Mouse (Mus musculus) retina, postnatal 1 day (tissue): ENCODE measurements at regions not wholly inside any gene's neighbourhood (a gene's known extent, or its start where the extent isn't known, plus 50 kb on each side); places are given as distances from the start of the nearest gene placed in this dataset.

Experiments used
- DNase-seq: peaks from one replicate; pipeline ENCODE4 v3.0.0-alpha.2; 2012

DNA sequence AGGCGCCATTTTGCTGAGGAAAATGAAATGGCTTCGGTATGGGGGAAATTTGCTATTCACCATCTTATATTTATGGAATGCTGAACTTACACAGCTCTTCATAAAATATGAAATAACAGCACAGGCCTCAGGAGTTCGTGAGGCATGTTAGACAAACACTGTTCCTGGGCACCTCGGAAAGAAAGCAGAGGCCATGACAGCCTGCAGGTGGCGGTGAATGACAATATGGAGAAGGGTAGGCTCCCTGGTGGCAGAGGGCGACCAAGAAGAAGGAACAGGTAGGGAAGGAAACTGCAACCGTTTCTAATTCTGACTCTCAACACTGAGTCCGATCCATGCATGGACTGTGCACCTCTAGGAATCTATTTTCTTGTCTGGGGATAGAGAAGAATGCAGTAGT lies 553.6 kb upstream of the Tmpo start:
- no peak for DNase-seq

DNA sequence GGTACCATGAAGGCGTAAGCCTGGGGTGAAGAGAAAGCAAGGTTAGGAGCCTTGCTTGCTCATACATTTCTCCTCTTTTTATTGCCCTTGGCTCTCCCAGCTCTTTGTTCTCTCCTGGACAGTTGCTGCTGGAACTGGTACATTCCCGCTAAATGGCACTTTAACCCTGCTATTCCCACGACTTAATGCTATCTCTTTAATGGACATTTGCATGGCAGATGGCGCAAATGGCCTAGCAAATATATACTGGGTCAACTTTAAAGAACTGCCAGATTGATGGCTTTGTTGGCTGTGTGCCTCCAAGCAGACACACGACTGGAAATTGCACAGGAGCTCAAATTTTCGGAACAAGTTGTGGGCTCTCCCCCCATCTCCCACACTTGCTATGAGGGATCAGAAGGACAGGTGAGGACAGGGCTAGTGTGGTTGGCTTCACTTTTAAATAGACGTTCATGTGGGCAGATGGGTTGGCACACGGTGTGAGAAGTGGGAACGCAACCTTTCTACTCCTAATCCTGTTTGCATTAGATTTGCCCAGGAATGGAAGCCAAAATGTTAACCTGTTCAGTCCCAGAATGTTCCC lies 551.0 kb upstream of the Tmpo start:
- DNase-seq: no peak

DNA sequence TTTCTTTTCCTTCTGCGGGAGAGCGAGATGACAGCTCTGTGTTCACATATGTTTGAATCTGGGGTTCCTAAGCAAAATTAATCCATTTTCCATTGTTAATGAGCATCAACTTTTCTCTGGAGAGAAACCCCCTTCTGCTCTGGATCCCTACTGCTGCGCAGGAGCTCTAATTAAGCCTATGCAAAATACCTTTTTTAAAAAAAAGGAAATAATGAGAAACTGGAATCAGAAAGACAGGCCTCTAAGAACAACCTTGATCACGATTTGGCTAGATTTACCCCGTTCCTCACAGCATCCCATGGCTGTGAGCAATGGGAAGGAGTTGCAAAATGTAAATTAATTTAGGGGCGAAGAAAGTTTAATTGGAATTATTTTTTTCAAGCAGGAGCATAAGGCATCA lies 548.9 kb upstream of the Tmpo start:
- DNase-seq: no peak

DNA sequence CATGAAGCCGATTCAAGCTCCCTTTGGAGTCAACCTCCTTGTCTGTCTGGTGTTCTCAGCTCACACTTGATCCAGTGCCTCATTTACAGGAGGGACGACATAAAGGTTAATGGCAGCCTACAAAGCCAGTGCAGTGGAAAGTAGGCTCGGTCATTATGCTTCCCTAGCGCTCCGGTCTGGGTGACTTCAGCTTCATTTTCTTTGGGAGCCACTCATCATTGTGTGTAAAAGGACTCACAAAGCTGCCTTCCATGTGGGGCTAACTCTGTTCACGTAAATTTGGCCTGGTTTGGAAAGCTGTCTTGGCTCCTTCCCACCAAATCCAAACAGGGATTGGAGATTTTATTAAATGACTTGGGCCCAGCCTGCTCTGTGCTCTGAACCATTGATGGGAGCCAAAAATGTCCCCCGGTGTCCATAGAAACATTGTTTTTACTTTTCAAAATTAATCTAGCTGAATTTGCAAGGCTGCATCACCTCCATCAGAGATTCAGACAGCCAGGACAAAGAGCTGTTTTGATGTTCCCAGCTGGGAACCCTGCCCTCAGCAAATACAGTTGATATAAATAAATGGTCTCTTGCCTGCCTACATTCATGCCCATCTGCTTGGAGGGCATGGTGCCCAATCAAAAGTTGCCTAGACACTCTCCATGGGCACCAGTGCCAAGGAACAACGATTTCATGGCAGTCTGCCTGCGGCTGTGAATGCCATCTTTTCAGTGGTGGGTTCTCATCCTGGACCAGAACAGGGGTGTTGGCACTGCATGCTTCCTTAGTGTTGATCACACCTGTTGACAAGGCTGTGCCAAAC lies 538.7 kb upstream of the Tmpo start:
- no peak for DNase-seq

DNA sequence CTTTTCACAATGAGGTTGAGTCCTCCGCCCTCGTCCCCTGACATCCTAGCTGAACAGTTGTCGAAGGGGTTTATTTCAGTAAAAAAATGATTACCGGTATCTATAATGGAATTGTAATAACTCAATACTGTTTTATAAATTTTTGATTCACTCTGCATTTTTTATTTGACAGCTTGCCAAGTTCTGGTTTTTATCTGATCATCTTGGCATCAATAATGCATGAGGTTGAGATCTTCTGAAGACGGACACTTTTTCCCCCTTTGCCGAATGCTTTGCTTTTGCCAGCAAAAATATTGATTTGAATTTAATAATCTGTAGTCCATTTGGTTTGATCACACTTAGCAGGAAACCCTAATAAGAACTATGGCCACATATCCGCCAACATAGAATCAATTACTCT lies 535.5 kb upstream of the Tmpo start:
- DNase-seq: no peak

DNA sequence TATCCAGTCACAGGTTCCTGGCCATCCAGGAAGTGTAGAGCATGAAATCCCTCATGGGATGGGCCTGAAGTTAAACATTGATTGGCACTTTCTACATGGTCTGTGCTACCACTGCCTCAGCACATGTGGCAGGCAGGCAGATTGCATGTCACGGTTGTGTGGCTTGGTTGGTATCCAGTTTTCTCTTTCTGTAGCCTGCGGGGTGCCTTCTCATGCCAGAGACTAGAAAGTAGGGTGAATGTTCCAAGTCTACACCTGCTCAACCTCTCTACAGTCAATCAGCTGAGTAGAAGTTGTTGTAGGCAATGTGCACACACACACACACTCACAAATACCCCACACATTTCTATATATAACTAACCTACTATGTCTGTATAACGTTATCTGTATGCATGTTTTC lies 533.5 kb upstream of the Tmpo start:
- DNase-seq: no peak

DNA sequence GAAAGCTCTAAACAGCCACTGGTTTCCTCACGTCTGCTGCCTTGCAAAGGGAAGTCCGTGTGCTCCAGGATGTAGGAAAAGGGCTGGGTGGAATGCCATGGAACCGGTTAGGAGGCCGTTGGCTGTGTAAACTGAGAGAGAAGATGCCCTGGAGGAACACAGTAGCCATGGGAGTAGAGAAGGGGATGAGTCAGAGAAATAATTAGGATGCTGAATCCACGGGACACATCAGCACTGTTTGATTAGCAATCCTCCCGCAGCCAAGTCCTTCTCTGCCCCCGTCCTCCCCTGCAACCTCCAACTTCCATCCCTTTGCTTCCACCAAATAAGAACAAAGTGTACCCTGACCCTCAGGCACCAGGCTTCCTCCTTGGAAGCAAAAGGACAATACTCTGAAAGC lies 532.4 kb upstream of the Tmpo start:
- DNase-seq: no peak

DNA sequence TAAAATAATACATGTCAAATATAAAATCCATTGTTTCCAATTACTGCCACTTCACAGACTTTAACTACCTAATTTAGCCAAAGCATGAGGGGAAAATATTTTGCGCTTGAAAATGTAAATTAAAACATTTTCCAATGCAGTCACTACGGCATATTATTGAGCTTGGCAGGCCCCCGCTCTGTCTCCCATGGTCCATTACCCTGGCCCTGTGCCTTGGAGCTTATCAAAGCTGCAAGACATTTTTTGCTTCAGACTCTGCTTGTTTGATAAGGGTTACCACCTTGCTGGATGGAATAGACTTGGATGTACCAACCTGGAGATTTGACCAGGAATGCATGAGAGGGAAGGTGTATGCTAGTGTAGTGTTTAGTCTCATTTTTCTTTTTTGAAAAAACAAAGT lies 525.7 kb upstream of the Tmpo start:
- no peak for DNase-seq

DNA sequence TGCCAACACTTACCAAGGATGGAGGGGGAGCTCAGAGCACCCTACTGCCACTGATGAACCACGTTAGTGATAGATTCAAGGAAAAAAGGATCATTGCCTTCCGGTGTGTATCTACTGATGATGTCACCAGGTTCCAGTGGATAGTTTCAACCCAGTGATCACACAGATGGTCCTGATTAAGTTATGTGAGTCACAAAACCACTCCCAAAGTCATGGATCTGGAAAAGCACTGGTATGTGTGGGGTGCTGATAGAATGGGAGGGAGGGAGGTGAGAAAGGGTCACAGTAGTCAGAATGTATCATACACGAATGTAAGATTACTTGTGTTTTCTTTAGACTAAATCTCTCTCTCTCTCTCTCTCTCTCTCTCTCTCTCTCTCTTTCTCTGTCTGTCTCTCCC lies 523.6 kb upstream of the Tmpo start:
- DNase-seq: no peak

DNA sequence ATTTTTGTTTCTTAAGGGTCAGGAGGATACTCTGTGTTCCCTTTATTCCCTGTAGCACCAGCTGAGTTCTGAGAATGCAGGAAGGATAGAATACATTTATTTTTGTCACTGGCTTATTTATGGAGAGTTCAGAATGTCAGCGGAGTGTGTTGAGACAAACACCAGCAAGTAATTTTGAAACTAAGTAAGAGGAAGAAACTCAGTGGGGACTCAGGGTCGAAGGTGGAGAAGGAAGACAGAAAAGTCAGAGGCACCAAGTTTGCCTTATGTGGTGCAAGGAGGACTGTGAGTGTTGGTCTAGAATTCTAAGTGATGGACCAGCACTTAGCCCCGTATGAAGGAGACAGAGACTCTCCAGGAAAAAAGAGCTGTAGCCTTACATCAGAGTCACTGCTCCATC lies 520.7 kb upstream of the Tmpo start:
- no peak for DNase-seq

DNA sequence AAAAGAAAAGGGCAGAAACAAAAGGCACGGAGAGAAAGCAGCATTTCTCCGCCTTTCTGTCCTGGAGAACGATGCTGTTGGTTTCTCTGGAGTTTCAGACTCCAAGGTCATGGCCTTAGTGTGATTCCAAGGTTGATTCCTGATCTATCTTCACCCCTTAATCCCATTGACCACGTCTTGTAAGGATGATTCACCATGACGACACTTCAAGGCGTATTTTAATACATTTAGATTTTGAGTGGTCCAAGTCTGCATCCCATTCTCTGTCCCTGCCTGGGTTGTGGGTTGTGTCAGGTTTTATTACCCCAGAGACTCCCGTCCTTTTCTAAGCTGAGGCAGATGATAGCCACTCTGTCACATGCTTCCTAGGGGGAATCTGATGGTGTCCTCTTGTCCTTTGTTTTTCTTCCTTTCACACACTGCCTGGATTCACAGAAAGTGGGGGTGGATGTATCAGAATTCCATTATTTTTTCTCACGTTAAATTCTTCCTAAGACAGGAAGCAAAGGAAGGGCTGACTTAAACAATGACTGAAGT lies 505.0 kb upstream of the Tmpo start:
- DNase-seq: no peak

DNA sequence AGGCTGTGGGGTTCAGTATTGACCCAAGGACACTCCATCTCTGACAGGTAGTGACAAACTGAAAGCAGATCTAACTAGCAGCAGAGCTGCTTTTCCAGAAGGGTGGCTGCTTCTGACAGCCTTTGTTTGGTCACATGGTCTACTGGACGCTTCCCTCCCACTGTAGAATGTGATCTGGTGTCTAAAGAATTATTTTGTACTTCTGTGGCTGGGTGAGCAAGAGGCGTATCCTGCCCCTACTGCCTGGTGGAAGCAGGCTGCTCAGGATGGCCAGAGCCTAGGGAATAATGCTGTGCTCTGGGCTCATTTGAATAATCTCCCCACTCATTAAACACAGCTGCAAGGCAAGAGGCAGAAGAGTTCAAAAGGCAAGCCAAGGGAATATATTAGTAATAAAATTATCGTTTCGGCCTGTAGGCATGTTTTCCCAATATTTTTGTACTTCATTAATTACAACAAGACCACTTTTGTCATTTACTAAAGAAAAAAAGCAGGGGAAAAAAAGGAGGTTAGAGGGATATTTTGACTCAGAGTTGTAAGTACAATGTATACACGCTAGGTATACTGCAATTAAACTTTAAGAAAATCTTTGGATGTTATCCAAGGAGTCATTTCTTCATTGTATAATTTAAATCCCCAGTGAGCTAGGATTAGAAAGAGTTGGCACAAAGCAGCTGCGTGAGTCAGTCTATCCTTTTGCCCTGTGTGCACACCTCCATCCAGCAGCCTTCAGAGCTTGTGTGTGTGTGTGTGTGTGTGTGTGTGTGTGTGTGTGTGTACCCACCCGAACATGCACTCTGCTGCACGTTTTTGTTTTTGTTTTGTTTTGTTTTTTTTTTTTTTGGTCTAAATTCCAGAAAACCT lies 504.3 kb upstream of the Tmpo start:
- DNase-seq: peak; percentile 45

DNA sequence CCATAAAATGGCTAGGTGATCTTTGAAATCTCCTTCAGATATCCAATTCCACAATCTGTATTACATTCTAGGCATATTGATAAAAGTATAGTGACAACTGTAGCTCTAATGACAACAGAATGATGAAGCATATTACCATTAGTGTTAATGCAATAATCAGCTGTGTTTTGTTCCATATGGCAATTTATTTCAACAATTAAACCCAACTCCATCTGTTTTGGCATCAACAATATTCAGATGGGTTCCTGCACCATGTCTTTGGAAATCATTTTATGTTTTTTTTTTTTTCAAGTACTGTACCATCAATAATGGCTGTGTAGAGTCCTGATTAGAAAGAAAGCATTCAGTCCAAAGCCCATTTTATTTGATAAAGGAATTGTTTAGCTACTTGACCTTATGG lies 498.5 kb upstream of the Tmpo start:
- no peak for DNase-seq

DNA sequence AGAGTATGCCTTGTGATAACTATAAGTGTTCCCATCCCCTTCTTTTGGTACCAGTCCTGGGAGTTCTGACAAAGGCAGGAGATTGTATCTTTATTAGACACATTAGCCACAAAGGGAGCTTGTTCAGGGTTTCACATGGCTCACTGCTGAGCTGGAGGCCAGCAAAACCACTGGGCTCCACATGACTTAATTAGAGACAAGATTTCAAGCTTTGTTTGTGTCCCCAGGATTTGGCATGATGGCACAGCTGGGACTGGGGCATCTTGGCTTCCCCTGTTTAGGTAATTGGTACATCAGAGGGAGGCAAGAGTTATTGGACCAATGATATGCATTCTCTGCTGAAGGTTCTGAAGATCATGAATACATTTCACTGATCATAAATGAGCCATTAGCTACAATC lies 456.8 kb upstream of the Tmpo start:
- no peak for DNase-seq

DNA sequence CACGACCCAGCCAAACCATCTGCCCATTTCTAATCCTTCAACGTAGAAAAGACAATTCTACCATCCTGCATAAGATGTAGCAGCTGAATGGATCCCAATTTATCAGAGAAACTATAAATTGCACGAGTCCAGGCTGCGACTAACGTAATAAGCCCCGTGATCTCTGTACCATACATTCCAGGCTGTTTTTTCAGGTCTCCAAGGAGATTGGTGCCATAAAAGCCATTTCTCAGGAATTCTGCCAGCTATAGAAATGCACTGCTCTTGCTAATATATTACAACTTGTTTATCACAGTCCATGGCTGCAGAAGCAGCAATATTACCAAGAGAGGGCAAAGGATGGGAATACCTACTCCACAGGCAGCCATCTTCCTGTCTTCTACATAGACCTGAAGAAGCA lies 447.6 kb upstream of the Tmpo start:
- DNase-seq: no peak

DNA sequence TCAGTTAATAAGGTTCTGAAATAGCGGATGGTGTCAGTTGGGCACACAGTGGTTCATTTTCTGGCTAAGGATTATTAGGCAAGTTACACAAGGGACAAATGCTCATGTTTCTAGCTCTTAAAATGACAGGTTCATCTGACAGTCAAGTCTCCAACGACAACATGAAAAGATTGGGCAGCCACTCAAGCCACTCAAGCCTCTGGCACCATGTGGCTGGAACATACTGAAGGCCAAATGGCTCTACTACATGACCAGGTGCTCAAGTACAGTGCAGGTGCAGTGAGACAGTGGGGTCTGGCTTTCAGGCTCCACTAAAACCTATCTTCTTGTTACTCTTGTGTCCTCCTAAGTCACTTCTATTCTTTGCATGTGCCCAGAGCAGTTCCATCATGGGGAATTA lies 441.2 kb upstream of the Tmpo start:
- DNase-seq: no peak

DNA sequence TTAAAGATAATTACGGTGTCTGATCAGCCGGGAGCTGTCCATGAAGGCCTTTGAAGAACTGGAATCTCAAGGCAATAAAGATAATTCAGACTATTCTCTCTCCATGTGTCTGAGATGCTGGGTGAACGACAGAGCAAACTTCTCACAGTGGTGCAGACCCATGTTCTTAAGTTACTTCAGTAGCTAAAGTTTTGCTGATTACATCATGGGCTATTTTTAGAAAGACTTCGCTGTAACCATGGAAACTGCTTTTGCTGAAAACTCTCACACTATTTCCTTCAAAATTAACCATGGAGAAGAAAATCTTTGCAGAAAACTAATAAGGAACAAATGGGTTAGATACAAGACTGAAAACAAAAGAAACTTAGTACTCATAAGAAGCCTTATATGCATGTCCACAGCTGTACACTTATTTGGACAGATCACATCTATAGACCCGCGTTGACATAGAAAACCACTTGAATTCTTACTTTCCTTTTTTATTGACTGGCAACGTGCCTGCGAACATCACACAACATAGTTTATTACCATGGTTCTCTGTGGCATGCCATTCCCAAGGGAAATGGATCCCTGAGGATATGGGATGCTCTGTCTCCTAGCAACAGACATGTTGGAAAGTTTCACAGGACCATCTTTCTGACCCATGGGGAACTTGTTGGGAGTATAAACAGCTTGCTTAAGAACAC lies 432.8 kb upstream of the Tmpo start:
- no peak for DNase-seq

DNA sequence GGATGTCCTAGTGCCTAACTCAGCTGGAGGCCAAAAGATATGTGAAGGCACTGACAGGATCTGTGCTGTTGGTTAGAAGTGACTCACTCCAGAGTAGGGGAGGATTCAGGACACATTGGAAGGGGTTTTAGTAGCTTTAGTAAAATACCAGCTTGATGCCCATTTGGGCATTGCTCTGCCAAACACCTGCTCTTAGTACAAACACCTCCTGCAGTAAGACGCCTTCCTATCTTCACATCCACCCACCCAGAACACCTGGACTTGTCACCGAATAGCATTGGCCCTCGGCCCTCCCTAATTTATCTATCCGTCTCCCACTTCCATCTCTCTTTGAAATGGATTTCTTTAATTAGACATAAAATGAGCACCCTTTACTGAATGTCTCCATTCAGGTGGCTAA lies 430.9 kb upstream of the Tmpo start:
- DNase-seq: no peak

DNA sequence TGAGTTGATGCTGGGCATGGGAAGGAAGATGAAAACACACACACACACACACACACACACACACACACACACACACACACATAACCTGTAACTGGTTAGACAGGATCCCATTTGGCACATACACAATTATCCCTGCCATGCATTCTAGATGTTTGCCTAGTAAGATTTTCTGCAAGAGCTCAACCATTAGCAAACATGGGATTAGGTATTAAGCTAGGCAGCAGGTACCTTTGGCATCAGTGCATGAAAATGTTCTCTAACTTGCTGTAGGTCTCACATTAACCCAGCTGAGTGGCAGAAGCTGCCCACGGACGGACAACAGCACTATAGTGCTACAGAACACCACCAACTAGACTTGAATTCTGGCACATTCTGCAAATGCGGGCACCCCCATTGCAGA lies 413.8 kb upstream of the Tmpo start:
- DNase-seq: no peak

DNA sequence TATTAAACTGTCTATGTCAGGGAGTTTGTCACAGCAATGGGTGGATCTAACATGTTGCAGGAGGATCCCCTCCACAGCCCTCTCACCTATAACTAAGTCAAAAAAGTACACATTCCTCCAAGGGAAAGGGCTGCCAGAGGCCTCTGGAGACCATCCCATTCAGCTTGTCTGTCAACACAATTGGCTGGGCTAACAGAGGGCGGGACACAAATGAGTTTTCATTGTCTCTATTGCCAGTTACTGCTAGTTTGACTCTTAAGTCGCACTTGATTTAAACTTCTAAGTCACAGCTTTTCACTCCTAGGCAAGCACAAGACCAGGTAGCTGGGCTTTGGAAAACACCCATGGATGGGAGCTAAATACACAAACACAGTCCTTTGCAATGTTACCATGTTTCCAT lies 412.3 kb upstream of the Tmpo start:
- no peak for DNase-seq

DNA sequence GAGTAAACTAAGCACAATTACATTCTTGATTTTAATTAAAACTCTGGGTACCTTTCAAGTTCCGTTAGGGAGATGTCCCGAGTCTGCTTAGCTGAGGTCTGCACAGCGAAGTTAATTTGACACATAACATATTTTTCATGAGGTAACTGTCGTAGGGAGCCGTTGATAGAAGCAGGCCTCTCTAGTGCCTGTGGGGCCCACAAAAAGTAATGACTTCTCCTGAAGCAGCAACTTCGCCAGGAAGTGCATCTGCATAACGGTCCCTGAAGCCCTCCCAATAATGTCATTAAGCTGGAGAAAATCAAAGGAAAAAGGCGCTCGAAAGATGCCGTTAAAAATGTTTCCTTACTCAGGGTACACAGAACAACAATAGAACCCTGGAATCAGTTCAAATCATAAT lies 410.7 kb upstream of the Tmpo start:
- no peak for DNase-seq

DNA sequence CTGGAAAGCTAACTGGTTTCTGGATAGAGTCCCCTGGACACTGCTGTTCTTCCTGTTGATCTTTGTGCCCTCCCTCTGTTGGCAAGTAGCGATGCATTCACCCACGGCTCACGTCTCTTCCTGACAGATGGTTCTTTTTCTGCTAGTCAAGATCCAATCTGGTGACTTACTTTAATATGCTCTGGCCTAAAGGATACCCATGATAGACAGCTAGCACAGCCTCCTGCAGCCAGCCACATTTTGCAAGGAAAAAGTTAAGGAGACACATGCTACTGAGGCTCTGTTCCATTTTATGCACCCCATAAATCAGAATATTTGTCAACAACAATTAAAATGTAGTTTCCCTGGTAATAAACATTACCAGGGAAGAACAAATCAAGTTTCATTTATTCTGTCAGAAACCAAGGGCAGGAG lies 410.3 kb upstream of the Tmpo start:
- DNase-seq: peak; percentile 36

DNA sequence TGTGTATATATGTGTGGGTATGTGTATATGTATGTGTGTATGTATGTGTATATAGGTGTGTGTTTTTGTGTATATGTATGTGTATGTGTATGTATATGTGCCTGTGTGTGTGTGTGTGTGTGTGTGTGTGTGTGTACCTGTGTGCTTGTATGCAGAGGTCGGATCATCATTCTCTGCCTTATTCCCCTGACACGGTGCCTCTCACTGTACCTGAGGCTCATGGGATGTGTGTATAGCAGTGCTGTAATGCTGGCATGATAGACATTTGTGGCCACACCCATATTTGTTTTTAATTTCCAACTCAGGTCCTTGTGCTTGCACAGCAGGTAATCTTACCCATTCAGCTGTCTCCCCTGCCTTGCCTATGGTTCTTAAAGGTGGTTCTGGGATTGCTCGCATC lies 402.1 kb upstream of the Tmpo start:
- DNase-seq: no peak
